Mouse (Mus musculus) intestine, embryonic 14.5 days (tissue): ENCODE results near the gene Gm26992. TPM values are rescaled to one million over a fixed set of nuclear protein-coding genes. Genes with fewer than 3 reads are reported as not detected.

ENCODE experiments used
- ATAC-seq: fragments of 200-750 bp; cut with Nextera tagmentation; replicated peaks from 2 replicates; pipeline ENCODE4 v1.8.0; 2017; ENCODE audit warnings: low read depth, moderate number of reproducible peaks, moderate TSS enrichment, moderate library complexity; ENCODE audit not compliant: low FRiP score, low TSS enrichment
- DNase-seq: peaks from one replicate; pipeline ENCODE4 v3.0.0-alpha.2; 2018; ENCODE audit warnings: low spot score
- H3K27ac ChIP-seq: fragments of 300-500 bp; sonication (generic); 2 replicates; pipeline ENCODE4 v1.5.1; 2014; ENCODE audit warnings: low read depth, mild to moderate bottlenecking, control low read depth
- H3K27me3 ChIP-seq: fragments of 300-500 bp; sonication (generic); replicated peaks from 2 replicates; pipeline ENCODE4 v1.6.1; 2014; ENCODE audit warnings: low read length, control low read depth; ENCODE audit not compliant: control insufficient read depth, insufficient read depth
- H3K36me3 ChIP-seq: fragments of 300-500 bp; sonication (generic); 2 replicates; pipeline ENCODE4 v1.6.1; 2014; ENCODE audit warnings: low read length, control low read depth; ENCODE audit not compliant: control insufficient read depth, insufficient read depth
- H3K4me1 ChIP-seq: fragments of 300-500 bp; sonication (generic); replicated peaks from 2 replicates; pipeline ENCODE4 v1.6.1; 2014; ENCODE audit warnings: low read length, control low read depth, mixed read lengths; ENCODE audit not compliant: control insufficient read depth, insufficient read depth
- H3K4me2 ChIP-seq: fragments of 300-500 bp; sonication (generic); 2 replicates; pipeline ENCODE4 v1.6.1; 2014; ENCODE audit warnings: low read length
- H3K4me3 ChIP-seq: fragments of 300-500 bp; sonication (generic); 2 replicates; pipeline ENCODE4 v1.5.1; 2014; ENCODE audit warnings: low read depth, low read length, control low read depth, mixed read lengths
- H3K9ac ChIP-seq: fragments of 300-500 bp; sonication (generic); 2 replicates; pipeline ENCODE4 v1.6.1; 2014; ENCODE audit warnings: mild to moderate bottlenecking, low read length
- H3K9me3 ChIP-seq: fragments of 300-500 bp; sonication (generic); 2 replicates; pipeline ENCODE4 v1.6.1; 2016; ENCODE audit warnings: low read length, control low read depth; ENCODE audit not compliant: control insufficient read depth
- WGBS: fragments of 180-500 bp; shearing (Covaris S2); extraction: QIAGEN DNeasy Blood & Tissue Kit; methylation state at CpG from one replicate; pipeline ENCODE4 v1.1.7; 2014; 5-methylcytosine and 5-hydroxymethylcytosine counted together
- polyA plus RNA-seq: library from polyadenylated mRNA; unstranded; fragments of >200 nt; fragmentation: Nextera tagmentation; extraction: Ambion mirVana; gene quantifications from 2 replicates; pipeline ENCODE4 v1.2.1, GENCODE M21; 2014

Gm26992 gene
- polyA plus RNA-seq, 1 experiment from 2014 or later, result not detected

DNA sequence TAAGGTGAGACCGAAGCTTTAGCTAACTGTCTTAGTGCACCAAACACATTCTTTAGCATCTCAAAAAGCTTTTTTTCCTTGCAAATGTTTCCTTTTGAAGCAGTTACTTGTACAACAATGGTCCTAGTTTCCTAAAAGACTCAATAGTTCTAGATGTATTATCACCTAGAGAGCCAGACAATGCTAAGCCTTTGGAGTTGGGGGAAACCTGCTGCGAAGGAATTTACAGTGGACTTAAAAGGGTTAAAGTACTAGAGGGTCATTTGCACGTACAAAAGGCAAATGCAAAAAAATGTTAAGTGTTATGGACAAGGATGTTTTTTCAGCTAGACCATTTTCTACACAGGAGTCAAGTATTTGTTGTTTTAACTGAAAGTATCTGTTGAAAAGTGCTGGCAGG, 50.5 kb downstream of the Gm26992 start:
- WGBS, result 77% methylated on average over 3 of the region's 3 CpGs
- Histone ChIP-seq H3K4me2 (no peak overlapping the region), H3K27me3 (no peaks in the 10 kb centered on the region), H3K36me3 (no peaks in the 10 kb centered on the region; the same call in 1 of the 2 replicates), H3K9ac (no peak overlapping the region), H3K4me1 (no peaks in the 10 kb centered on the region), H3K4me3 (no peak overlapping the region), H3K9me3 (no peaks in the 10 kb centered on the region), H3K27ac (no peak overlapping the region)
- no peak for DNase-seq
- ATAC-seq, result no peak

DNA sequence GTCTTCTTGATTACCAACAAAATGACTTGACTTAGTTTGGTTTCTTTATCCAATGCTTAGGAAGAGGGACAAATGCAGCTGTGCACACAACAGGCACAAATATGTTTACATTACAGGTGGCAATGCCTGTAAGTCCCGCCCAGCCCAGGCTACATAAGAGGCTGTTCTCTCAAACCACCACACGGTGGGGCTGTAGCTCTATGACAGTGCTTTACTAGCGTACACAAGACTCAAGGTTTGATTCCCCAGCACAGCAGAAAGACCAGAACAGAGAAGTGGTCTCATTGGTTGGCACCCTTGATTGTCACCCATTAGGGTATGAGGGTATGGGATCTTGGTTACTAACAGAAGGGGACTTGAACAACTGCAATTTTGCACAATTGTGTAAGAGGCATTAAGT, 55.7 kb downstream of the Gm26992 start:
- Histone ChIP-seq H3K9ac (no peak overlapping the region), H3K9me3 (no peaks in the 10 kb centered on the region), H3K4me3 (no peak overlapping the region), H3K27ac (no peak overlapping the region), H3K4me2 (no peak overlapping the region), H3K36me3 (no peaks in the 10 kb centered on the region), H3K27me3 (no peaks in the 10 kb centered on the region), H3K4me1 (no peaks in the 10 kb centered on the region)
- WGBS, result 18% methylated on average over 3 of the region's 3 CpGs
- ATAC-seq (no peak; the same call in 1 of the 2 replicates), DNase-seq (peak; percentile 73)

DNA sequence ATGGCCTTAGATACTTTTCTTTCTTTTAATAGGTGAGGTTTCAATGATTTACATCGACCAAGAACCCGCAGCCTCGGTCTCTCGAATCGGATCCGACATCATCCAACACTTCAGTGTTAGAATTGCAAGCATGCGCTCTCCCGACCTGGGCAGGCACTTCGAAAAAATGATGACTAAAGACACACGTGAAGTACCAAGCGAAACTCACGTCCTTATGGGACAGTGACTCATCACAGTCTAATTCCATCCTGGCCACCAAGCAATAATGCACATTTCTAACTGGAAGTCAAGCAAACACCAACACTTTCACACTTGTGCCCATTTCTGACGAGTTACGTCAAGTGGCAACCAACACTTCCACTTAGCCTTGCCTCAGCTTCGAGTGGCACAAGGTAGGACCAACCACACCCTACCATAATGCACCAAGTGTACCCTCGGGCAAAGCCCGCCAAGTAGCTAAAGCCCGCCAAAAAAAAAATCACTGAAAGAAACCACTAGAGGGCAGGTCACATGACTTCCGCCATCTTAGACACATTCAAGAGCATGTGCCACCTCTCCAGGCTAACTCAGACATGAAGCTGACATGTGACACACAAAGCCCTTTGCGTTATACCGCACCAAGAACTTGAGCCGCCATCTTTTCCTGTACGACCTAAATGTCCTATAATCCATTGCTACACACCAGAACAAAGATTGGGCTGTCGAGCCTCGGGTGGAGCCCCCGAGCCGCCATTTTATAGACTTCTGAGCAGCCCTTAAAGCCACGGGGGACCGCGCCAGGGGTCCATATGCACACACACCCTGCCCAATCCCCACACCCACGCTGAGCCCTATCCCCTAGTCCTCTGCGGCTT, 59.7 kb downstream of the Gm26992 start:
- Histone ChIP-seq H3K9me3 (no peaks in the 10 kb centered on the region), H3K4me2 (peak overlapping the region; percentile 36), H3K27ac (peak overlapping the region; percentile 79), H3K4me3 (peak overlapping the region; percentile 40), H3K4me1 (no peaks in the 10 kb centered on the region), H3K9ac (peak overlapping the region; percentile 52), H3K27me3 (no peaks in the 10 kb centered on the region), H3K36me3 (no peaks in the 10 kb centered on the region)
- ATAC-seq (peak; percentile 60; the same call in 1 of the 2 replicates), DNase-seq (peak; percentile 60)
- 75% methylated on average over 32 of the region's 32 CpGs for WGBS

DNA sequence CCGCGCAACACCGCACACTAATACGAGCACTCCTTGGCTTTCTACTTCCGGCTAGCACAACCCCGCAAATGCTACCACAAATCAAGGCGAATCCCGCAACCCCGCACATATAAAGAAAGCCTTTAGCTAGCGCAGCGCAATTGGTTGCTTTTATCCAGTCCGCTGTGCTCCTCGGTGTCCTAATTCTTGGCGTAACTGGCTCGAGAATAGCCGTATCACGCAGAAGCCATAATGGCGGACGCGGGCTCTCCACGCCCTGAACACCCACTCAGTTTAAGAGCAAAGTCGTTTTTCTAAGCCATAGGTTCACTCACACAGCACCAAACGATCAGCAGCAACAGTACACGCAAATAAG, 60.3 kb downstream of the Gm26992 start:
- Histone ChIP-seq H3K36me3 (no peaks in the 10 kb centered on the region), H3K4me1 (no peaks in the 10 kb centered on the region), H3K9ac (peak overlapping the region; percentile 52), H3K4me2 (no peak overlapping the region), H3K27me3 (no peaks in the 10 kb centered on the region), H3K4me3 (peak overlapping the region; percentile 40), H3K27ac (peak overlapping the region; percentile 79), H3K9me3 (no peaks in the 10 kb centered on the region)
- ATAC-seq (0 out of 2 replicates have a peak, but pooled peaks have one; percentile 11), DNase-seq (peak; percentile 56)
- WGBS, result 72% methylated on average over 24 of the region's 24 CpGs

DNA sequence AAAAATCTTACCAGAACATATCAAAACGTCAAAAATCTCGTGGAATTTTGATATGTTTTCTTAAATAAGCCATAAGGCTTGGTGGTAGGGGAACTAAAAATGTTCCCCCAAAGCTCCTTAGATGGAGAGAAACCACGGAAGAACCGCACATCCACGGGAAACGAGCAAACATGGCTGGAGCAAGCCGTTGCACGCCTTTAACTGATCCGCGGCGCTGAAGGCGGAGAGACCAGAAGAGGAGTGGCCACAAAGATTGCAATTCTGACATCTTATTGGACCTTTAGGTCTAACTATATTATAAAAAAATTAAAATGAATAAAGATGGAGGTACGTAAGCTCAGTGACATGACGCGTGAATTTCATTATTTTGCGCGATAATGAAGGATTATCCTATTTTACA, 61.2 kb downstream of the Gm26992 start:
- Histone ChIP-seq H3K9ac (peak overlapping the region; percentile 52), H3K9me3 (no peaks in the 10 kb centered on the region), H3K4me1 (no peaks in the 10 kb centered on the region), H3K27me3 (no peaks in the 10 kb centered on the region), H3K4me2 (peak overlapping the region; percentile 41), H3K4me3 (peak overlapping the region; percentile 40), H3K36me3 (no peaks in the 10 kb centered on the region), H3K27ac (no peak overlapping the region)
- 79% methylated on average over 17 of the region's 17 CpGs for WGBS
- ATAC-seq, result no peak
- no peak for DNase-seq

DNA sequence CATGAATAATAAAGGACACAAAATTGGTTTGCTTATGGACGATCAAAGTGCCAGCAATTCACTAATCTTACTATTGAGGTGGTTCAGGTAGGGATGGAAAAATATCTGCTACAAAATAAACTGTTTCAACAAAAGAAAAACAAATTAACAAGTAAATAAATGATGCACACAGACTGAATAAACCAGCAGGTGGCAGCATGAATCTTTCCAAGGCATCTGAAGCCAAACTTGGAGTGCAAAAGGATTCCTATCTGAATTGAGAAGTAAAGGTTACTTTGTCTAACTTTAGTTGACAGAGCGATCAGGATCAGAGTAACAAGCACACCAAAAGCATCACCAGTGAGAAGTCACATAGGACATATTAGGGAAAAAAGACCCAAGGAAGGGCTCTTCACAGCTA, 62.2 kb downstream of the Gm26992 start:
- ATAC-seq (no peak), DNase-seq (peak; percentile 62)
- Histone ChIP-seq H3K4me1 (no peaks in the 10 kb centered on the region), H3K9ac (no peak overlapping the region), H3K4me3 (no peak overlapping the region; the same call in 1 of the 2 replicates), H3K9me3 (no peaks in the 10 kb centered on the region), H3K36me3 (no peaks in the 10 kb centered on the region), H3K27ac (no peak overlapping the region), H3K4me2 (peak overlapping the region; percentile 41), H3K27me3 (no peaks in the 10 kb centered on the region)
- 54% methylated on average over 2 of the region's 2 CpGs for WGBS

DNA sequence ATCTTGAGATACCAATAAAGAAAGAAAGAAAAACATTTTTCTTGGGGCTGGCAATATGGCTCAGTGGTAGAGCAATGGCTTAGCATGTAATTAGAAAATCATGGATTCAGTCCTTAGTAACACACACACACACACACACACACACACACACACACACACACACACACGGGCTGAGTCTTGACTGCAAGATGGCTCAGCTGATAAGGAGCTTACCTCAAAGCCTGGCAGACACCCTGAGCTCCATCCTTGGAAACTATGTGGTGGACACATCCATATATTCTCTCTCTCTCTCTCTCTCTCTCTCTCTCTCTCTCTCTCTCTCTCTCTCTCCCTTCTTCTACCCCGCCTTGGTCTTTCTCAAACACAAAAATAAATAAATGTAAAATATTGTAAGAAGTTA, 69.0 kb downstream of the Gm26992 start:
- no peaks in the 10 kb centered on the region; the same call in 1 of the 2 replicates for H3K4me1 ChIP-seq
- DNase-seq (no peak), ATAC-seq (no peak)
- no peak overlapping the region for H3K4me3 ChIP-seq
- no peak overlapping the region for H3K27ac ChIP-seq
- H3K36me3 ChIP-seq, result no peaks in the 10 kb centered on the region
- no peaks in the 10 kb centered on the region for H3K9me3 ChIP-seq
- no peak overlapping the region for H3K4me2 ChIP-seq
- H3K27me3 ChIP-seq, result no peaks in the 10 kb centered on the region
- WGBS, result 55% methylated on average over 2 of the region's 2 CpGs
- H3K9ac ChIP-seq, result no peak overlapping the region

DNA sequence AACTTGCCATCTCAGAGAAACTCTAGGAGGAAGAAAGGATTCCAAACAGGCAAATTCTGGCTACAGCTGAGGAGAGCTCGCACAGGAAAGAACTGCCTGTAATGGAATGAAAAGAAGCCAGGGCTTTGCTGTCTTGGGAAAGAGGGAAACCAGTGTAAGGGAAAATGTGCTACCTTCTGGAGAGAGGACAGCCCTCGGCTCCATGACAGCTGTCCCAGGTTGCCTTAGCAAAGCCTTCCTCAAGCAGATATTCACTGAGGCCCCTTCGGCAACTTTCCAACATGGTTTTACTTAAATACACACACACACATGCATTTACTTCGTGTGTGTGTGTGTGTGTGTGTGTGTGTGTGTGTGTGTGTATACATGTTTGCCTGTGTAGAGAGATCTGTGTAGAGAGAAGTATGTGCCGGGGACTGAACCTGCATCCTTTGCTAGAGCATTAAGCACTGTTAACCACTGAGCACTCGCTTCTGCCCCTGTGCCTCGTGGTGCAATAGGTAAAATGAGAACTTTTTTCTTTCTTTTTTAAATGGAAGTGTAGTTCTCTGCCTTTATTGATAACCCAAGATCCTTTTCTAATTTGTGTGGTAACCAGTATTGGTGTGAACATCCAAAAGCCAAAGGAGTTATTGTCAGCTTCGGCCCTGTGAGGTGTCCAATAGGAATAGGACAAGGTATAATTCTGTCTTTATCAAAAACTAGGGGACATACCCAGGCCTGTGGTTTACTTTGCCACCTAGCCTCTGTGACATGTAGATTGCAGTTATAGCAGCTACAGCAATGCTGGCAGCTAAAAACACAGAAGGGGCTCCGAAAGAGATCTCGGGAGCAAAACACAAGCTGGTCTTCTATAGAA, 70.8 kb downstream of the Gm26992 start:
- no peak for DNase-seq

More for the DNA sequence above, 70.8 kb downstream of the Gm26992 start:
- H3K4me3 ChIP-seq, result peak overlapping the region; percentile 57
- peak overlapping the region; percentile 89 for H3K9ac ChIP-seq
- WGBS, result 35% methylated on average over 10 of the region's 10 CpGs
- peak overlapping the region; percentile 94 for H3K27ac ChIP-seq
- H3K4me1 ChIP-seq, result no peaks in the 10 kb centered on the region; the same call in 1 of the 2 replicates
- no peaks in the 10 kb centered on the region for H3K36me3 ChIP-seq
- no peaks in the 10 kb centered on the region for H3K27me3 ChIP-seq
- ATAC-seq, result peak; percentile 41; the same call in 1 of the 2 replicates
- no peaks in the 10 kb centered on the region for H3K9me3 ChIP-seq
- peak overlapping the region; percentile 56 for H3K4me2 ChIP-seq
